Mouse (Mus musculus): ENCODE data around the gene Pitpnm2. TPM values are rescaled to one million over a fixed set of nuclear protein-coding genes. Genes with fewer than 3 reads are reported as not detected.

Gene Pitpnm2
- total and polyA plus RNA-seq, 3 experiments = 37.7 to 40.1 (median 40.1) TPM

DNA sequence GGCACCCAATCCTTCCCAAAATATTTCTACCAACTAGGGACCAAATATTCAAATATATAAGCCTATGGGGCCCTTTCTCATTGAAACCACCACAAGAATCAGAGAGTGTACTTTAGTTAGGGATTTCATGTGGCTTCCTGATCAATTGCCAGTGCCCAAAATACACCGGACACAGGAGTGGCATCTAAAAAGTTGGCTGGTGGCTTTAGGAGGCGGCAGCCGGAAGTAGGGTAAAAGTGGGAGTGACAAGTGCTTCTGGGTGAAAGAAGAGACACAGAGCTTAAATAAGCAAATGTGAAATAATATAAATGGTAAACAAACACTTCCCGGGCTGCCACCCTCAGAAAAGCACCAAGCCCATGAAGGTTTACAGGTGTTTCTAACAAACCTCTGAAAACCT, 53.5 kb downstream of the Pitpnm2 start:
- TF ChIP-seq EP300 (IDR thresholded peaks at IDR 0.05; ENCODE audit: insufficient read depth, low read depth, low read length) (no peak), CTCF (IDR thresholded peaks at IDR 0.05) (no peak), POLR2A (IDR thresholded peaks at IDR 0.05; ENCODE audit: insufficient read depth, low read depth, low read length) (no peak)
- no peak for DNase-seq
- Histone ChIP-seq H3K79me2 (replicated peaks; ENCODE audit: control insufficient read depth, insufficient read depth, low read length) (0 out of 2 replicates have a peak, but pooled peaks cover 2% of the 10 kb centered on the region), H3K27ac (peak overlapping the region; percentile 91), H3K36me3 (ENCODE audit: control insufficient read depth, insufficient read depth, low read length) (peaks cover 7% of the 10 kb centered on the region; the same call in 1 of the 2 replicates), H3K4me1 (ENCODE audit: control insufficient read depth, insufficient read depth, low read length) (peaks cover 41% of the 10 kb centered on the region), H3K4me3 (no peak overlapping the region), H3K9ac (ENCODE audit: low read depth, low read length) (no peak overlapping the region), H3K27me3 (ENCODE audit: control insufficient read depth, insufficient read depth, low read length) (no peaks in the 10 kb centered on the region)
- 55% methylated on average over 4 of the region's 4 CpGs for WGBS
- intact Hi-C loops (cut with DNase I) = no loop called here

DNA sequence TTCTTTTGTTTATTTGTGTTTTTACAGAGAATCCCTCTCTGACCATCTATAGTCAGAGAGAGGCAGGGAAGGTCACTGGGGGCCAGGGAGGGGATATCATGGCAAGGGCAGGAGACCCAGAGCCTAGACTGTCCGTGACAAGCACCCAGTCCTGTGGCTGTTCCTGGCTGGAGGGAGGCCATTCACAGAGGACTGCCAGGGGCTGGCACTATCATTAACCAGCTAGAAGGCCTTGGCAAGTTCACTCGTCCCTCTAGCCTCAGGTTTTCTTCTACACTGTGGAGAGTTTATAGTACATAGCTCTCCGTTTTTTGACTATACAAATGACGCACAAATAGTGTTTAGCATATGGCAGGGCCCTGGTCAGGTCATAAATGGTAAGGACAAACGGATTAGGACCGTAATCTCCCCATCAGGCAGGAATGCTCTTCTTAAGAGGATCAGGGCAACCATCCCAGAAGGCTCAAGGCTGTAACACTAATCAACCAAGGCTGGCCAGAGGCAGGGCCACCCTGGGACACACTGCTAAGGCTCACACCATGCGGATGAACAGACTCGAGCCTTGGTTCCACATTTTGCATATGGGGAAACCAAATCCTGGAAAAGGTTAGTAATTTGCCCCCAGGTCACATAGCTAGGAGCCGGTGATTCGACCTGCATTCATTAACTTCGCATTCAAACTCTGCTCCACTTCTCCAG, 55.0 kb downstream of the Pitpnm2 start:
- H3K36me3 ChIP-seq (ENCODE audit: control insufficient read depth, insufficient read depth, low read length) = peaks cover 7% of the 10 kb centered on the region; the same call in 1 of the 2 replicates
- intact Hi-C loops (cut with DNase I) = no loop called here
- H3K4me3 ChIP-seq = no peak overlapping the region
- peak in 1 of 2 experiments; percentile 73 for DNase-seq
- H3K27ac ChIP-seq = peak overlapping the region; percentile 91
- 54% methylated on average over 11 of the region's 11 CpGs for WGBS
- H3K4me1 ChIP-seq (ENCODE audit: control insufficient read depth, insufficient read depth, low read length) = peaks cover 48% of the 10 kb centered on the region
- 0 out of 2 replicates have a peak, but pooled peaks cover 2% of the 10 kb centered on the region for H3K79me2 ChIP-seq (replicated peaks; ENCODE audit: control insufficient read depth, insufficient read depth, low read length)
- peak overlapping the region; percentile 17; the same call in 1 of the 2 replicates for H3K9ac ChIP-seq (ENCODE audit: low read depth, low read length)
- TF ChIP-seq POLR2A (IDR thresholded peaks at IDR 0.05; ENCODE audit: insufficient read depth, low read depth, low read length) (no peak), CTCF (IDR thresholded peaks at IDR 0.05) (no peak), EP300 (IDR thresholded peaks at IDR 0.05; ENCODE audit: insufficient read depth, low read depth, low read length) (no peak)
- H3K27me3 ChIP-seq (ENCODE audit: control insufficient read depth, insufficient read depth, low read length) = no peaks in the 10 kb centered on the region

DNA sequence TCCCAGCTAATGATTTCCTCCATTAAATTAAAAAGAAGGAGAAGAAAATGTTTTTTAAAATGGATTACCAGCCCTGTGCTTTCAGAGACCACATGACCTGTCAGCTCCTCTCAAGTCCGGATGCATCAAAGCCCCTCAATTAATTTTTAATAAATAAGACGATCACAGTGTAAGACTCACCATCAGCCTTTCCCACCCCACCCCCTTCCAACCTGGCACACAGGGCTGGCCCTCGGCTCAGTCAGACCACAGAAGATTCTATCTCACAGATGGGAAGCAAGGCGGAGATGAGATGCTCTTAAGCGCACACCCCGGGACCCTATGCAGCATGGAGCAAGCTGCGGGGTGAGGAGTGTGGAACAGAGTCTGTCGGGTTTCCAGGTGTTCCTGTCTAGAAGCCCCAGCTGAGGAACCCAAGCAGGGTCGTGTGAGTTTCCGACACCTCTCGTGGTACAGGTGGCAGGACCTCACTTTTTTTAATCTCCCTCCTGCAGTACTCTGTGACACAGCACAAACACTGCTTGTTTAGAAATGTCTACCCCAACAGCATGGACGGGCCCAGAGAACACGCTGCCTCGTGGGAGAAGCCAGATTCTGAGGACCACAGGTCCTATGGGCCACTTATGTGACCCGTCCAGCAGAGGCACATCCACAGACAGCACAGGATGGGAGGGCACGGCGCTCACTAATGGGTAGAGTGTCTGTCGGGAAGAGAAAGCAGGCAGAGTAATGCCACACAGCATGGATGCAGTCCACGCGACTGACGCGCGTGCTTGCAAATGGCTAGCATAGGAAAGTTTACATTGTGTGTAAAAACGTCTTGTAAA, 56.1 kb downstream of the Pitpnm2 start:
- no peak for TF ChIP-seq CTCF (IDR thresholded peaks at IDR 0.05)
- no peak for TF ChIP-seq EP300 (IDR thresholded peaks at IDR 0.05; ENCODE audit: insufficient read depth, low read depth, low read length)
- TF ChIP-seq POLR2A (IDR thresholded peaks at IDR 0.05; ENCODE audit: insufficient read depth, low read depth, low read length) = no peak
- H3K4me1 ChIP-seq (ENCODE audit: control insufficient read depth, insufficient read depth, low read length) = peaks cover 45% of the 10 kb centered on the region
- H3K27me3 ChIP-seq (ENCODE audit: control insufficient read depth, insufficient read depth, low read length) = no peaks in the 10 kb centered on the region
- H3K27ac ChIP-seq = peak overlapping the region; percentile 91
- no peak overlapping the region for H3K4me3 ChIP-seq
- H3K79me2 ChIP-seq (replicated peaks; ENCODE audit: control insufficient read depth, insufficient read depth, low read length) = no peaks in the 10 kb centered on the region
- DNase-seq = peak in 1 of 2 experiments; percentile 25
- WGBS = 72% methylated on average over 24 of the region's 24 CpGs
- H3K9ac ChIP-seq (ENCODE audit: low read depth, low read length) = peak overlapping the region; percentile 15; the same call in 1 of the 2 replicates
- H3K36me3 ChIP-seq (ENCODE audit: control insufficient read depth, insufficient read depth, low read length) = peaks cover 7% of the 10 kb centered on the region; the same call in 1 of the 2 replicates
- intact Hi-C loops (cut with DNase I) = no loop called here

DNA sequence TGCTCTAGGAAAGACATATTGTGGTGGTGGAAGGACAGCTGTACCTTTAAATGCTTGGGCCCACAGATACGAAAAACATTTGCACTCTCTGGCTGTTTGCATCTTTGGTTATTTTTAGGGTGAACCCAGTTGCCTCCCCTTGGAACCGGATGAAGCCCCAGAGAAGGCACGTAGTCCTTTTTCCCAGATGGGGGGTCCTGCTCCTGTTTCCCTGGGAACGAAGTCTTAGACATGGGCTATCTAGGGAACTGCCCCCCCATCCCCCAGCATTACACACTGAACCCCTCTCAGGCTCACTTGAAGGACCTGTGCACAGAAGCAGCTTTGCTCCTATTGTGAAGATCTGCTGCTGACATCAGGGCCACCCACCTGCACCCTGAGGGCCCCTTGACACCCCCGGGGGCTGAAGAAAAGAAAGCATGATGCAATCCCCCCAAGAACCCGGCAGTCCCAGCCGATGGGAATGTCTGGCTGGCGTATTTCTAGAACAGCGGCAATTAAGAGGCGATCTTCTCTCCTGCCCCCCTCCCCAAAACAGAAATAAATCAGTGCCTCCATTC, 56.8 kb downstream of the Pitpnm2 start:
- no peak for TF ChIP-seq EP300 (IDR thresholded peaks at IDR 0.05; ENCODE audit: insufficient read depth, low read depth, low read length)
- Histone ChIP-seq H3K4me1 (ENCODE audit: control insufficient read depth, insufficient read depth, low read length) (peaks cover 48% of the 10 kb centered on the region), H3K9ac (ENCODE audit: low read depth, low read length) (peak overlapping the region; percentile 60), H3K27ac (peak overlapping the region; percentile 91), H3K36me3 (ENCODE audit: control insufficient read depth, insufficient read depth, low read length) (peaks cover 7% of the 10 kb centered on the region; the same call in 1 of the 2 replicates), H3K4me3 (peak overlapping the region; percentile 19; the same call in 1 of the 2 replicates), H3K27me3 (ENCODE audit: control insufficient read depth, insufficient read depth, low read length) (no peaks in the 10 kb centered on the region), H3K79me2 (replicated peaks; ENCODE audit: control insufficient read depth, insufficient read depth, low read length) (no peaks in the 10 kb centered on the region)
- 27% methylated on average over 10 of the region's 10 CpGs for WGBS
- intact Hi-C loops (cut with DNase I) = no loop called here
- DNase-seq = no peak

DNA sequence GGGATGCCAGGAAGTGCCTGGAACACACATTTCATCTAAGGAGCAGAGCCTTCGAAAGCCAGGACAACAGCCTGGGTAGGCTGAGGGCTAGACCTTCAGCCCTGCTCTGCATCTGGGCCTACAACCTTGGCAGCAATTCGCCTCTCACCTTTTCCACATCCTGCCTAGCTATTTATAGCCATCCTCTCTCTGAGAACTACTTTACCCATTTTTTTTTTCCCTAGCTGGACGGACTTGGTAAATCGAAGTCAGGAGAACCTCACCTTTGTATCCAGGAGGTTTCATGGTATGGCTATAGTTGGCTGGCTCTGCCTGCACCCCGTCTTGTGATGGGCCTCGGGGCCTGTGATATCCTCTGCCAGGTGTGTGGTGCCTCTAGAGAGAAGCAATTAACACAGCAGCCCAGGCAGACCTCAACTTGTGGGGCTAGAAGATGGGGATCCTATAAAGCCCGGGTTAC, 57.3 kb downstream of the Pitpnm2 start:
- intact Hi-C loops (cut with DNase I) = no loop called here
- Histone ChIP-seq H3K27me3 (ENCODE audit: control insufficient read depth, insufficient read depth, low read length) (no peaks in the 10 kb centered on the region), H3K79me2 (replicated peaks; ENCODE audit: control insufficient read depth, insufficient read depth, low read length) (no peaks in the 10 kb centered on the region), H3K9ac (ENCODE audit: low read depth, low read length) (peak overlapping the region; percentile 60), H3K4me3 (peak overlapping the region; percentile 19; the same call in 1 of the 2 replicates), H3K36me3 (ENCODE audit: control insufficient read depth, insufficient read depth, low read length) (peaks cover 7% of the 10 kb centered on the region; the same call in 1 of the 2 replicates), H3K27ac (peak overlapping the region; percentile 91), H3K4me1 (ENCODE audit: control insufficient read depth, insufficient read depth, low read length) (peaks cover 51% of the 10 kb centered on the region)
- no peak for TF ChIP-seq CTCF (IDR thresholded peaks at IDR 0.05)
- TF ChIP-seq EP300 (IDR thresholded peaks at IDR 0.05; ENCODE audit: insufficient read depth, low read depth, low read length) = peak; percentile 38; the same call in 1 of the 2 replicates
- TF ChIP-seq POLR2A (IDR thresholded peaks at IDR 0.05; ENCODE audit: insufficient read depth, low read depth, low read length) = peak; percentile 55
- WGBS = 33% methylated on average over 7 of the region's 7 CpGs
- peak in 1 of 2 experiments; percentile 62 for DNase-seq
